Mouse (Mus musculus) embryonic facial prominence, embryonic 11.5 days (tissue): Measurements from ENCODE around the gene Ssr1. TPM values are rescaled to one million over a fixed set of nuclear protein-coding genes. Genes with fewer than 3 reads are reported as not detected.

Experiments
- ATAC-seq: fragments of 200-750 bp; cut with Nextera tagmentation; replicated peaks from 2 replicates; pipeline ENCODE4 v1.8.0; 2017; ENCODE audit warnings: low read depth; ENCODE audit not compliant: insufficient number of reproducible peaks, low FRiP score, low TSS enrichment
- DNase-seq: peaks from one replicate; pipeline ENCODE4 v3.0.0-alpha.2; 2015; ENCODE audit warnings: low spot score
- H3K27ac ChIP-seq: fragments of 300-500 bp; sonication (generic); replicated peaks from 2 replicates; pipeline ENCODE4 v1.5.1; 2014; ENCODE audit warnings: mild to moderate bottlenecking, low read depth, low read length, control low read depth
- H3K27me3 ChIP-seq: fragments of 300-500 bp; sonication (generic); 2 replicates; pipeline ENCODE4 v1.6.1; 2014; ENCODE audit warnings: mild to moderate bottlenecking, low read length, moderate library complexity, mixed read lengths; ENCODE audit not compliant: control insufficient read depth, insufficient read depth
- H3K36me3 ChIP-seq: fragments of 300-500 bp; sonication (generic); replicated peaks from 2 replicates; pipeline ENCODE4 v1.6.1; 2014; ENCODE audit warnings: low read depth, mild to moderate bottlenecking, low read length, moderate library complexity, mixed read lengths; ENCODE audit not compliant: control insufficient read depth, insufficient read depth
- H3K4me1 ChIP-seq: fragments of 300-500 bp; sonication (generic); 2 replicates; pipeline ENCODE4 v1.6.1; 2014; ENCODE audit warnings: low read length, mixed read lengths; ENCODE audit not compliant: control insufficient read depth, insufficient read depth
- H3K4me2 ChIP-seq: fragments of 300-500 bp; sonication (generic); 2 replicates; pipeline ENCODE4 v1.6.1; 2014; ENCODE audit warnings: low read depth, mild to moderate bottlenecking, control low read depth, low read length, moderate library complexity
- H3K4me3 ChIP-seq: fragments of 300-500 bp; sonication (generic); 2 replicates; pipeline ENCODE4 v1.5.1; 2014; ENCODE audit warnings: low read depth, low read length, control low read depth
- H3K9ac ChIP-seq: fragments of 300-500 bp; sonication (generic); replicated peaks from 2 replicates; pipeline ENCODE4 v1.6.1; 2014; ENCODE audit warnings: mild to moderate bottlenecking, control low read depth, low read length
- H3K9me3 ChIP-seq: fragments of 300-500 bp; sonication (generic); replicated peaks from 2 replicates; pipeline ENCODE4 v1.6.1; 2016; ENCODE audit warnings: mild to moderate bottlenecking, low read length, inconsistent platforms, mixed read lengths; ENCODE audit not compliant: control insufficient read depth
- WGBS: fragments of 180-500 bp; shearing (Covaris S2); extraction: QIAGEN DNeasy Blood & Tissue Kit; methylation state at CpG from one replicate; pipeline ENCODE4 v1.1.7; 2014; 5-methylcytosine and 5-hydroxymethylcytosine counted together
- polyA plus RNA-seq: library from polyadenylated mRNA; unstranded; fragments of >200 nt; fragmentation: Nextera tagmentation; extraction: Ambion mirVana; gene quantifications from 2 replicates; pipeline ENCODE4 v1.2.1, GENCODE M21; 2014

Gene Ssr1
- polyA plus RNA-seq, 1 experiment from 2014 or later: 137 TPM

GRCm38 (mm10) chr13:37930091-37930490 is 63.9 kb downstream of the Ssr1 start:
- H3K9ac ChIP-seq: no peak overlapping the region
- no peak overlapping the region for H3K27ac ChIP-seq
- H3K27me3 ChIP-seq: no peaks in the 10 kb centered on the region
- no peaks in the 10 kb centered on the region for H3K4me1 ChIP-seq
- ATAC-seq (no peak), DNase-seq (no peak)
- H3K4me2 ChIP-seq: no peak overlapping the region
- H3K9me3 ChIP-seq: no peaks in the 10 kb centered on the region
- H3K4me3 ChIP-seq: no peak overlapping the region
- H3K36me3 ChIP-seq: no peaks in the 10 kb centered on the region
- WGBS: 92% methylated on average over 13 of the region's 13 CpGs

GRCm38 (mm10) chr13:37929532-37929931 is 64.5 kb downstream of the Ssr1 start:
- DNase-seq: no peak
- H3K9me3 ChIP-seq: no peaks in the 10 kb centered on the region
- H3K9ac ChIP-seq: no peak overlapping the region
- H3K36me3 ChIP-seq: no peaks in the 10 kb centered on the region
- ATAC-seq: no peak
- H3K27me3 ChIP-seq: no peaks in the 10 kb centered on the region
- H3K4me2 ChIP-seq: no peak overlapping the region
- no peaks in the 10 kb centered on the region for H3K4me1 ChIP-seq
- WGBS: 93% methylated on average over 17 of the region's 17 CpGs
- no peak overlapping the region for H3K27ac ChIP-seq
- H3K4me3 ChIP-seq: no peak overlapping the region

GRCm38 (mm10) chr13:37926394-37926793 is 67.6 kb downstream of the Ssr1 start:
- 89% methylated on average over 3 of the region's 3 CpGs for WGBS
- Histone ChIP-seq H3K4me3 (no peak overlapping the region), H3K4me1 (no peaks in the 10 kb centered on the region), H3K27ac (no peak overlapping the region), H3K9me3 (no peaks in the 10 kb centered on the region), H3K9ac (no peak overlapping the region), H3K27me3 (no peaks in the 10 kb centered on the region), H3K36me3 (no peaks in the 10 kb centered on the region), H3K4me2 (no peak overlapping the region)
- ATAC-seq (no peak), DNase-seq (no peak)

GRCm38 (mm10) chr13:37924461-37924948 is 69.5 kb downstream of the Ssr1 start:
- Histone ChIP-seq H3K4me3 (no peak overlapping the region), H3K36me3 (no peaks in the 10 kb centered on the region), H3K4me1 (no peaks in the 10 kb centered on the region), H3K4me2 (no peak overlapping the region), H3K27me3 (no peaks in the 10 kb centered on the region), H3K9ac (no peak overlapping the region), H3K9me3 (no peaks in the 10 kb centered on the region), H3K27ac (no peak overlapping the region)
- no peak for ATAC-seq
- DNase-seq: no peak
- WGBS: 84% methylated on average over 4 of the region's 4 CpGs

GRCm38 (mm10) chr13:37923643-37924460 is 70.2 kb downstream of the Ssr1 start:
- Histone ChIP-seq H3K9ac (no peak overlapping the region), H3K4me1 (no peaks in the 10 kb centered on the region), H3K27ac (no peak overlapping the region), H3K4me3 (no peak overlapping the region), H3K4me2 (no peak overlapping the region), H3K27me3 (no peaks in the 10 kb centered on the region), H3K36me3 (no peaks in the 10 kb centered on the region), H3K9me3 (no peaks in the 10 kb centered on the region)
- ATAC-seq: no peak
- 86% methylated on average over 10 of the region's 10 CpGs for WGBS
- DNase-seq: no peak

GRCm38 (mm10) chr13:37923091-37923490 is 70.9 kb downstream of the Ssr1 start:
- 87% methylated on average over 4 of the region's 4 CpGs for WGBS
- no peak overlapping the region for H3K4me3 ChIP-seq
- H3K27me3 ChIP-seq: no peaks in the 10 kb centered on the region
- no peaks in the 10 kb centered on the region for H3K9me3 ChIP-seq
- no peak overlapping the region for H3K27ac ChIP-seq
- no peak overlapping the region for H3K9ac ChIP-seq
- ATAC-seq: no peak
- H3K4me2 ChIP-seq: no peak overlapping the region
- no peaks in the 10 kb centered on the region for H3K36me3 ChIP-seq
- H3K4me1 ChIP-seq: no peaks in the 10 kb centered on the region
- no peak for DNase-seq

GRCm38 (mm10) chr13:37920727-37921126 is 73.3 kb downstream of the Ssr1 start:
- Histone ChIP-seq H3K4me3 (no peak overlapping the region), H3K9me3 (no peaks in the 10 kb centered on the region), H3K4me2 (no peak overlapping the region), H3K9ac (no peak overlapping the region), H3K27me3 (no peaks in the 10 kb centered on the region), H3K27ac (no peak overlapping the region), H3K36me3 (peaks cover 2% of the 10 kb centered on the region; the same call in 1 of the 2 replicates), H3K4me1 (no peaks in the 10 kb centered on the region)
- 48% methylated on average over 2 of the region's 2 CpGs for WGBS
- DNase-seq: no peak
- ATAC-seq: no peak

GRCm38 (mm10) chr13:37919711-37920277 is 74.2 kb downstream of the Ssr1 start:
- no peaks in the 10 kb centered on the region for H3K9me3 ChIP-seq
- no peaks in the 10 kb centered on the region for H3K27me3 ChIP-seq
- WGBS: 87% methylated on average over 3 of the region's 3 CpGs
- no peak overlapping the region for H3K9ac ChIP-seq
- no peak overlapping the region for H3K27ac ChIP-seq
- H3K4me1 ChIP-seq: no peaks in the 10 kb centered on the region
- H3K4me2 ChIP-seq: no peak overlapping the region
- ATAC-seq: no peak
- no peak overlapping the region for H3K4me3 ChIP-seq
- DNase-seq: no peak
- peaks cover 2% of the 10 kb centered on the region; the same call in 1 of the 2 replicates for H3K36me3 ChIP-seq
